Mouse (Mus musculus) left cerebral cortex, adult 18-20 months (tissue): Measurements from ENCODE around the gene Ak8. TPM values are rescaled to one million over a fixed set of nuclear protein-coding genes. Genes with fewer than 3 reads are reported as not detected.
A peak's percentile ranks its signal among the peaks of the same experiment; 100 is the strongest.

Experiments used
- DNase-seq, 2 experiments: peaks; one replicate each; pipeline ENCODE4 v3.0.0; 2021 to 2022; ENCODE audit warnings: low spot score in 2 of 2, mixed read lengths in 1 of 2
- long read RNA-seq, 2 experiments: library from polyadenylated mRNA; stranded (forward); transcript quantifications; one replicate each; pipeline ENCODE4 v2.0.0; 2021
- total RNA-seq, 2 experiments: library from RNA; stranded (reverse); gene quantifications; 2 replicates each; pipeline ENCODE4 v1.2.3; 2021

Gene Ak8
- 1 to 10 TPM; 1.1 to 1.5 TPM for total RNA-seq
- long read RNA-seq, experiment 1, partial matches to known transcripts = 0 of 5 reads
- long read RNA-seq, experiment 1, other reads (novel, unspliced or antisense) = 2 of 5 reads
- long read RNA-seq, experiment 2, partial matches to known transcripts = 0 of 1 reads
- long read RNA-seq, experiment 2, other reads (novel, unspliced or antisense) = 0 of 1 reads

DNA sequence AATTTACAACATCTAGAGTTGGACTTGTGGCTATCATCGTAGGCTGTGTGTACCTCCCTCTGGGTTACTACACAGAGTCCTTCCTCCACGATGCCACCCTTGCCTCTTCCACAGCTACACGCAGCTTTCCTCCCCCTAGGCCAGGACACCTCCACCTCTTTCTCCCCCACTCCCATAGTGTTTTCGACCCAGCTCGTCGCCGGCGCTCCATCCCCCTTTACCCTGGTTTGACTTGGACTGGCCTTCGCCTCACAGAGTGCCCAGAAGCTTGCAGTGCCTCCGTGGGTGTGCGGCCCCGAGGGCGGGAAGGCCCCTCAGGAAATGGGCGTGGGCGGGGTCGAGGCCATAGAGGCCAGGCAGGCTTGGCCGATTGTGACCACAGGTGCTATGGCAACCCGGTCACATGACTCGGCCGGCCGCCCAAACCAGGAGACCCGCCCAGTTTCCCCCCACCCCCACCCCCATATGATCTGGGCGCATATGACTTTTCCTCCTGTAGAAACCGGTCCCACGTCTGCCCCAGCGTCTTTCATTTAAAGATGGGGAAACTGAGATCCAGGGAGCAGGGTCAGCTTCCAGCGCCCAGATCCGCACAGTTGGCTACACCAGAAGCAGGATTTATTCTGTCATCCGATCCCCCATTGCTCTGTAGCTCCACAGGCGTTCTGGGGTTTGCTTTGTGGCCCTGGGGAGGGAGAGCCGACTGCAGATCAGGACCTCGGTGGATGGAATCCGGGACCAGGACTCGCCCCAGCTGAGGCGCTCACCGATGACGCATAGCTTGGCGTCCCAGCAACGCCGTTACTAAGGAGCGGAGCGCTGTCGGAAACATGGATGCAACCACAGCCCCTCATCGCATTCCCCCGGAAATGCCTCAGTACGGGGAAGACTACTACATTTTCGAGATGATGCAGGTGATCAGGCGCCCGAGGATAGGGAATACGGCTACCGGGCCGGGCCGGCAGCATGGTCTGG is at the start of gene Ak8, which contains the start of gene Spaca9:
TSS of gene Ak8 (plus strand) at position 804 of the 975 bp plus-strand sequence.
TSS of gene Spaca9 (minus strand) at position 367 of the 975 bp plus-strand sequence.
- peak; percentile 84 to 85 for DNase-seq

DNA sequence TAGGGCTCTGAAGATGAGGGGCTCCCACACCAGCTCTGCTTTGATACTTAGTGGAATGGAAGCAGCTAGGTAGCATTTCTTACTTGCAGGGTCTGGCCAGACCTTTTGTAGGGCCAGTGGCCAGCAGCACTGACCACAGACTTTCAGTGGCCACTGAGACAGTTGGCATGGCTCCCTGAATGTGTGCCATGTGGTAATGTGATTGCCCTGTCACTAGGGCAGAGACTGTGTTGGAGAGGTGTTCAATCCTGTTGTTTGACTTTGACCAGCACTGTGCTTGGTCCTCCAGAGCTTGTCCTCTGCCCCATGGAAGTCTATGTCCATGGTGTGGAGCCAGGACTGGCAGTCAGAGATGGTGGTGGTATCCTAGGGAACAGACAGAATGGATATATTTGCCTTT is 49.4 kb upstream of the Ak8 start:
- DNase-seq = no peak

GRCm38 (mm10) chr2:28653351-28653750 is 46.6 kb upstream of the Ak8 start:
- peak; percentile 50 to 70 for DNase-seq

DNA sequence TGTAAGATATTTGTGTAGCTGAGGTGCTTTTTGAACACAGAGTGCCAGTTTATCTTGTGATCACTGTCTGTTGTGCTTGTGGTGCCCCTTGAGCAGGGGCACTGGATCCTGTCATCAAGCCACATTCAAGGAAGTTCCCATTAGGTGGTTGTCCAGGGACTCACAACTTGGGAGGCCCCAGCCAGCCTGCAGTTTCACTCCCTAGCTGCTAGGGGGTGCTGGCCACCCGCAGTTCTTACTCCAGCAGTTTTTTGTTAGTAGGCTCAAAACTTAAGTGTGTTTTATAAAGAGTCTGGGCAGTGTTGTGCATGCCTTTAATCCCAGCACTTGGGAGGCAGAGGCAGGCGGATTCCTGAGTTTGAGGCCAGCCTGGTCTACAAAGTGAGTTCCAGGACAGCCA is 45.7 kb upstream of the Ak8 start:
- no peak for DNase-seq

- DNase-seq = no peak
These were observed 43.7 kb upstream of the Ak8 start for GRCm38 (mm10) chr2:28656216-28656615.

GRCm38 (mm10) chr2:28662891-28663290 is 37.1 kb upstream of the Ak8 start:
- no peak for DNase-seq

DNA sequence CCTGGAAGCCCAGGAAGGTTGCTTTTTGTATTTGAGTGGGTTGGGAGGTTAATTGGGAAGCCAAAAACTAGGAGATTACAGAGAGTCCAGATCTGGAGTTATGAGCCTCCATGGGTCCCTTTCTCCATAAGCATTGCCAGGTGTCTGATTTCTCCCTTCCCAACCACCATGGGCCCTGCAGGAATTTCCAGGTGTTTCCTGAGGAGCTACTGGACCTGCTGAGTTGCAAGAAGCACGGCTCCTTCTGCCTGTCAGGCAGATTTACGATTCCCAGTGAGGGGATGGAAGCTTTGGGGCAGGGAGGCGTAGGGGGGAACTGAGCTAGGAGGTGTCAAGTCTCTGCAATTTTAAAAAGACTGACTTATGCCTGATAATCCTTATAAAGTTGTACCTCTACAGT is 34.1 kb upstream of the Ak8 start:
- DNase-seq = no peak

- DNase-seq = no peak
These were observed 28.5 kb upstream of the Ak8 start for GRCm38 (mm10) chr2:28671438-28671837.

GRCm38 (mm10) chr2:28676005-28676404 is 24.0 kb upstream of the Ak8 start:
- DNase-seq = no peak

DNA sequence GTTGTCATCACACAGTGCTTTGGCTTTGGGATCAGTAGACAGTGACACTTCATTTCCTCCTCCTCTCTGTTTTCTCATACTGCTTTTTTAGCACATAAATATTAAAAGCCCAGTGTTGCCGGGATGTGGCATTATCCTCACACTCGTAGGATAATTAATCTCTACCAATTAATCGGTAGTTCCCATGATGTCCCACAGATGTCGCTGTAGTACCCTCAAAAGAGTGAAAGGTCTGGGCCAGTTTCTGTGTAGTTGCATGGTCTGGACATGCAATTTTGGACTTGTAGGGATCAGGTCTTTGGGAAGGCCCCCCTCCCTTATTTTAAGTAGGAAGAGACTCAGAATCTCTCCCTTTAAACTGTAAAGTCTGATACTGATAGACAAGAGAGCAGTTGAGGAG is 19.3 kb upstream of the Ak8 start:
- peak in 1 of 2 experiments; percentile 28 for DNase-seq

DNA sequence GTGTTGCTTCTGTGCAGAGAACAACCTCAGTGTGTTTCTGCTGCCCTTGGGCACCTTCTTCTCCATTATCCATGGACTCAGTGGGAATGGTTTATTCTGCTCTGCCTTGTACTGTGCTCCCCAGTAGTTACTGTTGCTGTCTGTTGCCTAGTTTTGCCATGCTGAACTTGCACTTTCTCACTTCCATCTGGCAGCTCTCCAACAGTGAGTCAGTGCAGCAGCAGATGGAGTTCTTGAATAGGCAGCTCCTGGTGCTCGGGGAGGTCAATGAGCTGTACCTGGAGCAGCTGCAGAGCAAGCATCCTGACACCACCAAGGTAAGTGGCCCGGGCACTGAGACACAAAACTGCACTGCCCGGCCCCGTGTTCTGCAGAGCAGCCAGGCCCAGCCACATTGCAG is 18.2 kb upstream of the Ak8 start:
- peak; percentile 53 to 59 for DNase-seq

DNA sequence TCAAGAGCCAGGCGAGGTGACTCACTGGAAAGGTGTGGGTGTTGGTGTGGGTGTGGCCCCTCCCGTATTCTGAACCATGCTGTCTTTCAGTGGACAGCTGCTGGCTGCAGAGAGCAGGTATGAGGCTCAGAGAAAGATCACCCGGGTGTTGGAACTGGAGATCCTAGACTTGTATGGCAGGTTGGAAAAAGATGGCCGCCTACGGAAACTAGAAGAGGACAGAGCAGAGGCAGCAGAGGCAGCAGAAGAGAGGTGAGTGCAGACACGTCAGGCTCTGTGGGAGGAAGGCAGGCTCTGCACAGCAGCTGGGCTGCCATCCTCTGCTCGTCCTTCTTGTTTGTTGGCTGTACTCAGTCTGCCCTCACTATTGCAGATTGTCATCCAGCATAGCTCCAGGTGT is 14.1 kb upstream of the Ak8 start:
- peak; percentile 47 to 66 for DNase-seq

DNA sequence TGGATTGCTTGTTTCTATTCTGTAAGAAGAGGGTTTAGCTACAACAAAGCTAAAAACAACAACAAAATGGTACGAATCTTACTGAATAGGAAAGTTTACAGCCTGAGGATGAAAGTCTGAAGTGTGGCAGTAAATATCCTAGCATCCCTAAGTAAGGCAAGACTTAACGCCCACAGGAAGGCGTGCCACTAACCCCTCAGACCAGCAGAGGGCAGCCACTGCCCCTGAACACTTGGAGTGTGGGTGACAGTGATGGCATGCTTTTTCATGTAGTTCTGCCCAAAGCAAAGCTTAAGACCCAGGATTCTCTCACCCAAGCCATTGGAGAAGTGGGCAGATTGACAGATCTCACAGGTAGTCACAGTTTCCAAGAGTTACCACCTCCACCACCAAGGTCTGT is 11.5 kb upstream of the Ak8 start:
- no peak for DNase-seq

GRCm38 (mm10) chr2:28692692-28693091 is 7.3 kb upstream of the Ak8 start:
- DNase-seq = peak in 1 of 2 experiments; percentile 33

DNA sequence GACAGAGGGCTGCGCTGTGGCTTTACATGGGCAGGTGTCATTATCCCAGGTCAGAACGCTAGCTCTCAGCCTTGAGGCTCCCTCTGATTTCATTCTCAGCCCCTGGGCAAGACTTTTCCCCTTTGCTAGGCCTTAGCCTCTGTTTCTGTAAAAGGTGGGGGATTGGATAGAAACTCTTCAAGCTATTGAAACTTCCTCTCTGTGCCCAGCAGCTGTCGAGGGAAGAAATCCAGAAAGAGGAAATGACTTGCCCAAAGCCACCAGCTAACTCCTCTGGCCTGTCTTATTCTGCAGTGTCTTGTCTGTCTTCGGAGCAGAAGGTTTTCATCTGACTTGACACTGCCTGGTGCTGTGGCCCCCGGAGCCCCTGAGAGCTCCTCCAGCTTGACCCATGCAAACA is 1.4 kb upstream of the Ak8 start:
- DNase-seq = no peak

DNA sequence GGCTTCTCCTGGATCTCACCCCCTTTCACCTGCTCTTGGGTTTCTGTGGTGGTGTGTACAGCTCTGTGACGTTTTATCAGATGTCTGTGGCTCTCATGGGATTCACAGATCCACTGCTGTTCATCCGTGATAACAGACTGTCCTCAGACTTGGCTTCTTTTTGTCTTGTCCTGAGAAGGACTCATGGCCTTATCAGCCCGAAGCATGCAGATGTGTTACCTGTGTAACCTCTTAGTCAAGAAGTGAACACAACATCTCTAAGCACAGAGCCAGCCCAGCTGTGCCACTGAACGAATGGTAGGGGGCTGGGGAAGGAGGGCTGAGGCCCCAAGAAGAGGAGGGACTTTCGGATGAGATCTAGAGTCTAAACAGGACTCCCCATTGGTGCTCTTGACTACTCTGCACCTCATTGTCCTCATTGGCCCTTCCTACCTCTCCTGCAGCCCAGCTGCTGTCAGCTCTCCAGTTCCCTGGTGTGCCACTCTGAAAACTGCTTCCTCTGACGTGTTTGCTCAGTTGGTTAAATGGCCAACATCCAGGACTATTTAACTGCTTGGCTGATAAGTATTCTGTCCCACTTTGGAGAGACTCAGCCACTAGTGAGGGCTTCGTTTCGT is 1.8 kb downstream of the Ak8 start:
- DNase-seq = no peak

DNA sequence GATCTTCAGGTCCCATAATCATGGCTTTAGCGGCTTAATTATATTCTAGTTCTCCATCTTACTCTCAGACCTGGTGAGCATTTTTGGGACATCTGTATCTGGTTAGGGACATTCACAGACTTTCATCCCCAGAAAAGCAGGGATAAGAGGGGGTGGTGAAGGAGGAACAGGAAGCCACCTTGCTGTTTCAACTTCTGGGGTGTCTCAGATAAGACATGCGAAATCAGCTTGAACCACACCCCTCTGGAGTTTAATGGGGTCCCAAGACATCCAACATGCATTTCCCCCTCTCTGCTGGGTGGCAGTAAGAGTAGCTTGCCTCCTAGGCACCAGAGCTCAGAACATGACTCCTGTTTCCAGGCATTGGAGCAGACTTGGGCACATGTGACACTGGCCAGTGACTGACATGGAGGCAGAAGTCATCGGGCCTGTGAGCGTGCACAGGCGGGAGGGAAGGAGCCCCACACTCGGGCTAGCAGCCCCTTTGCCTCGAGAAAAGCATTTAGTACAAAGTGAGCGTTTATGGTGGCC is 6.2 kb downstream of the Ak8 start:
- no peak for DNase-seq

GRCm38 (mm10) chr2:28706787-28707186 is 6.8 kb downstream of the Ak8 start:
- DNase-seq = no peak

- no peak for DNase-seq
These were observed 13.1 kb downstream of the Ak8 start for GRCm38 (mm10) chr2:28713036-28713435.

- DNase-seq = no peak
These were observed 22.5 kb downstream of the Ak8 start for GRCm38 (mm10) chr2:28722419-28722818.

DNA sequence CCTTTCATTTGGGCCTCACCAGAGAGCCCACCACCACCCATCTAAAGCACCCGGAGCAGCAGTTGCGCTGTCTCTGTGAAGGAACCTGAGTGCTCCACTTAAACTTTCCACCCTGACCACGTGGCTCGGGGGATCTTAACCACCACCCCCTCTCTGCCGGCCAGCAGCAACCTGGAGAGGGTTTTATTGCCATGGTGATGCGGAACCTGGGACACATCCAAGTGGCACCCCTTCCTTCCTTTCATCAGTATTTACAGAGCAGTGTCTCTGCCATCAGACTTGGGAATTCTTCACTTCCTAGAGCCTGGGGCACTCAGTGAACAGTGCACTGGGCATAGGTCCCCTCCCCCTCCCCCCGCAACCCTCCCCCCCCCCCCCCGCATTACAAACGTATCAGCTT is 23.9 kb downstream of the Ak8 start:
- no peak for DNase-seq
